Mouse (Mus musculus) stomach, postnatal 0 days (tissue): ENCODE results near the gene Wsb2.

ENCODE experiments used
- CTCF ChIP-seq: IDR thresholded peaks from 2 replicates; pipeline ENCODE4 v1.5.1; 2016; ENCODE audit warnings: antibody characterized with exemption, low read depth, mild to moderate bottlenecking, moderate library complexity
- EP300 ChIP-seq: optimal IDR thresholded peaks from 2 replicates; pipeline ENCODE3; 2016; ENCODE audit warnings: antibody characterized with exemption

DNA sequence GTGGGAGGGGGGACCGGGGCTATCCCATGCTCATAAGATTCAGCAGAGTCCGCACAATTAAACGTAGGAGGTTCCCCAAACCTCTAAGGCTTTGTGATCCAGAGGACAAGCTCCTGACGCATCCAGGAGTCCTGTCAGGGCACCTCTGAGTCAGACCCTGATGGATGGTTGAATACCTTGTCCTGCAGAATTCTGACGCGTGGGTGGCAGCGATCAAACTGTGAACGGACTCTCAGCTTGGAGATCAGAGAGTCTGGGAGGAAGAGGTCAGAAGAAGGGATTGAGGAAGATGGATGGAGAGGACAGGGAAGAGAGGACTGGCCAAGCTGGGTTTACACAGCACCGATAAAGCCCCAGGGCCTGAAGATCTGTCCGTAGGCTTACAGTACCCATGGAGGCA is 43.2 kb upstream of the Wsb2 start:
- no peak for TF ChIP-seq CTCF
- no peak for TF ChIP-seq EP300
